Mouse (Mus musculus): Measurements from ENCODE around the gene Gm49711. TPM values are rescaled to one million over a fixed set of nuclear protein-coding genes. Genes with fewer than 3 reads are reported as not detected.
A peak's percentile ranks its signal among the peaks of the same experiment; 100 is the strongest.
"Not testable (repeated sequence)": the region's sequence is repeated elsewhere in the genome, so short reads cannot be mapped to it uniquely, and the experiment has no call there.

Gm49711 gene
- polyA plus RNA-seq, 1 experiment from 2014 or later: 0.32 TPM

GRCm38 (mm10) chr16:92089225-92089624, 31.1 kb downstream of the Gm49711 start:
- no peak overlapping the region for H3K4me3 ChIP-seq (ENCODE audit: low read length)
- H3K9ac ChIP-seq (ENCODE audit: low read depth, low read length): no peak overlapping the region
- H3K27me3 ChIP-seq (ENCODE audit: control insufficient read depth, insufficient read depth, low read length): no peaks in the 10 kb centered on the region
- no peak for ATAC-seq (ENCODE audit: low FRiP score, low TSS enrichment)
- H3K36me3 ChIP-seq (ENCODE audit: control insufficient read depth, insufficient read depth, low read length): no peaks in the 10 kb centered on the region
- H3K4me1 ChIP-seq (ENCODE audit: control insufficient read depth, insufficient read depth, low read length): no peaks in the 10 kb centered on the region
- H3K27ac ChIP-seq (ENCODE audit: low read depth, low read length): no peak overlapping the region
- H3K9me3 ChIP-seq (ENCODE audit: control insufficient read depth, low read length): no peaks in the 10 kb centered on the region
- 61% methylated on average over 3 of the region's 3 CpGs for WGBS
- no peak overlapping the region for H3K4me2 ChIP-seq (replicated peaks; ENCODE audit: low read depth, low read length)

GRCm38 (mm10) chr16:92091876-92092275, 33.8 kb downstream of the Gm49711 start:
- Histone ChIP-seq H3K9me3 (ENCODE audit: control insufficient read depth, low read length) (no peaks in the 10 kb centered on the region), H3K4me3 (ENCODE audit: low read length) (no peak overlapping the region), H3K4me2 (replicated peaks; ENCODE audit: low read depth, low read length) (no peak overlapping the region), H3K36me3 (ENCODE audit: control insufficient read depth, insufficient read depth, low read length) (no peaks in the 10 kb centered on the region), H3K27ac (ENCODE audit: low read depth, low read length) (no peak overlapping the region), H3K27me3 (ENCODE audit: control insufficient read depth, insufficient read depth, low read length) (no peaks in the 10 kb centered on the region), H3K4me1 (ENCODE audit: control insufficient read depth, insufficient read depth, low read length) (no peaks in the 10 kb centered on the region), H3K9ac (ENCODE audit: low read depth, low read length) (no peak overlapping the region)
- no peak for ATAC-seq (ENCODE audit: low FRiP score, low TSS enrichment)
- whole genome bisulfite sequencing: 65% methylated on average over 5 of the region's 5 CpGs

- Histone ChIP-seq H3K4me1 (ENCODE audit: control insufficient read depth, insufficient read depth, low read length) (no peaks in the 10 kb centered on the region), H3K9me3 (ENCODE audit: control insufficient read depth, low read length) (no peaks in the 10 kb centered on the region), H3K27me3 (ENCODE audit: control insufficient read depth, insufficient read depth, low read length) (no peaks in the 10 kb centered on the region), H3K36me3 (ENCODE audit: control insufficient read depth, insufficient read depth, low read length) (peaks cover 12% of the 10 kb centered on the region; the same call in 1 of the 2 replicates), H3K9ac (ENCODE audit: low read depth, low read length) (no peak overlapping the region), H3K4me2 (replicated peaks; ENCODE audit: low read depth, low read length) (no peak overlapping the region), H3K4me3 (ENCODE audit: low read length) (no peak overlapping the region), H3K27ac (ENCODE audit: low read depth, low read length) (no peak overlapping the region)
- ATAC-seq (ENCODE audit: low FRiP score, low TSS enrichment): no peak
- WGBS: 52% methylated on average over 10 of the region's 10 CpGs
Measured at GRCm38 (mm10) chr16:92098351-92099051, 40.4 kb downstream of the Gm49711 start.

GRCm38 (mm10) chr16:92099598-92099997, 41.5 kb downstream of the Gm49711 start:
- no peak overlapping the region for H3K9ac ChIP-seq (ENCODE audit: low read depth, low read length)
- H3K27me3 ChIP-seq (ENCODE audit: control insufficient read depth, insufficient read depth, low read length): no peaks in the 10 kb centered on the region
- no peak overlapping the region for H3K4me2 ChIP-seq (replicated peaks; ENCODE audit: low read depth, low read length)
- no peaks in the 10 kb centered on the region for H3K4me1 ChIP-seq (ENCODE audit: control insufficient read depth, insufficient read depth, low read length)
- H3K9me3 ChIP-seq (ENCODE audit: control insufficient read depth, low read length): no peaks in the 10 kb centered on the region
- H3K4me3 ChIP-seq (ENCODE audit: low read length): no peak overlapping the region
- 83% methylated on average over 16 of the region's 16 CpGs for WGBS
- no peak overlapping the region for H3K27ac ChIP-seq (ENCODE audit: low read depth, low read length)
- ATAC-seq (ENCODE audit: low FRiP score, low TSS enrichment): no peak
- peaks cover 12% of the 10 kb centered on the region; the same call in 1 of the 2 replicates for H3K36me3 ChIP-seq (ENCODE audit: control insufficient read depth, insufficient read depth, low read length)

GRCm38 (mm10) chr16:92100111-92100510, 42.0 kb downstream of the Gm49711 start:
- no peaks in the 10 kb centered on the region for H3K9me3 ChIP-seq (ENCODE audit: control insufficient read depth, low read length)
- no peak overlapping the region for H3K4me3 ChIP-seq (ENCODE audit: low read length)
- H3K27ac ChIP-seq (ENCODE audit: low read depth, low read length): no peak overlapping the region
- no peaks in the 10 kb centered on the region for H3K4me1 ChIP-seq (ENCODE audit: control insufficient read depth, insufficient read depth, low read length)
- H3K27me3 ChIP-seq (ENCODE audit: control insufficient read depth, insufficient read depth, low read length): no peaks in the 10 kb centered on the region
- no peak for ATAC-seq (ENCODE audit: low FRiP score, low TSS enrichment)
- WGBS: 69% methylated on average over 4 of the region's 4 CpGs
- peaks cover 12% of the 10 kb centered on the region; the same call in 1 of the 2 replicates for H3K36me3 ChIP-seq (ENCODE audit: control insufficient read depth, insufficient read depth, low read length)
- no peak overlapping the region for H3K9ac ChIP-seq (ENCODE audit: low read depth, low read length)
- H3K4me2 ChIP-seq (replicated peaks; ENCODE audit: low read depth, low read length): no peak overlapping the region

GRCm38 (mm10) chr16:92102115-92102514, 44.0 kb downstream of the Gm49711 start:
- H3K9ac ChIP-seq (ENCODE audit: low read depth, low read length): no peak overlapping the region
- H3K9me3 ChIP-seq (ENCODE audit: control insufficient read depth, low read length): no peaks in the 10 kb centered on the region
- WGBS: 65% methylated on average over 5 of the region's 5 CpGs
- no peak overlapping the region for H3K4me2 ChIP-seq (replicated peaks; ENCODE audit: low read depth, low read length)
- H3K4me3 ChIP-seq (ENCODE audit: low read length): no peak overlapping the region
- peaks cover 12% of the 10 kb centered on the region; the same call in 1 of the 2 replicates for H3K36me3 ChIP-seq (ENCODE audit: control insufficient read depth, insufficient read depth, low read length)
- H3K4me1 ChIP-seq (ENCODE audit: control insufficient read depth, insufficient read depth, low read length): no peaks in the 10 kb centered on the region
- ATAC-seq (ENCODE audit: low FRiP score, low TSS enrichment): no peak
- H3K27me3 ChIP-seq (ENCODE audit: control insufficient read depth, insufficient read depth, low read length): no peaks in the 10 kb centered on the region
- H3K27ac ChIP-seq (ENCODE audit: low read depth, low read length): no peak overlapping the region

GRCm38 (mm10) chr16:92102931-92103330, 44.8 kb downstream of the Gm49711 start:
- H3K9me3 ChIP-seq (ENCODE audit: control insufficient read depth, low read length); ATAC-seq (ENCODE audit: low FRiP score, low TSS enrichment); H3K27ac ChIP-seq (ENCODE audit: low read depth, low read length); H3K27me3 ChIP-seq (ENCODE audit: control insufficient read depth, insufficient read depth, low read length); H3K4me3 ChIP-seq (ENCODE audit: low read length); H3K4me2 ChIP-seq (replicated peaks; ENCODE audit: low read depth, low read length); H3K9ac ChIP-seq (ENCODE audit: low read depth, low read length); H3K4me1 ChIP-seq (ENCODE audit: control insufficient read depth, insufficient read depth, low read length): not testable (repeated sequence)
- WGBS: 96% methylated on average over 6 of the region's 7 CpGs
- H3K36me3 ChIP-seq (ENCODE audit: control insufficient read depth, insufficient read depth, low read length): peaks cover 12% of the 10 kb centered on the region; the same call in 1 of the 2 replicates

GRCm38 (mm10) chr16:92103572-92104331, 45.6 kb downstream of the Gm49711 start:
- Histone ChIP-seq H3K9ac (ENCODE audit: low read depth, low read length) (no peak overlapping the region), H3K36me3 (ENCODE audit: control insufficient read depth, insufficient read depth, low read length) (peaks cover 12% of the 10 kb centered on the region; the same call in 1 of the 2 replicates), H3K4me3 (ENCODE audit: low read length) (no peak overlapping the region), H3K4me2 (replicated peaks; ENCODE audit: low read depth, low read length) (no peak overlapping the region), H3K27me3 (ENCODE audit: control insufficient read depth, insufficient read depth, low read length) (no peaks in the 10 kb centered on the region), H3K9me3 (ENCODE audit: control insufficient read depth, low read length) (no peaks in the 10 kb centered on the region), H3K4me1 (ENCODE audit: control insufficient read depth, insufficient read depth, low read length) (no peaks in the 10 kb centered on the region), H3K27ac (ENCODE audit: low read depth, low read length) (no peak overlapping the region)
- 52% methylated on average over 9 of the region's 9 CpGs for WGBS
- peak; percentile 47; the same call in 1 of the 2 replicates for ATAC-seq (ENCODE audit: low FRiP score, low TSS enrichment)

GRCm38 (mm10) chr16:92104332-92104590, 46.1 kb downstream of the Gm49711 start:
- H3K4me2 ChIP-seq (replicated peaks; ENCODE audit: low read depth, low read length): no peak overlapping the region
- H3K27ac ChIP-seq (ENCODE audit: low read depth, low read length): no peak overlapping the region
- no peak for ATAC-seq (ENCODE audit: low FRiP score, low TSS enrichment)
- WGBS: 98% methylated on average over 2 of the region's 2 CpGs
- no peaks in the 10 kb centered on the region for H3K27me3 ChIP-seq (ENCODE audit: control insufficient read depth, insufficient read depth, low read length)
- no peaks in the 10 kb centered on the region for H3K9me3 ChIP-seq (ENCODE audit: control insufficient read depth, low read length)
- H3K4me3 ChIP-seq (ENCODE audit: low read length): no peak overlapping the region
- H3K9ac ChIP-seq (ENCODE audit: low read depth, low read length): no peak overlapping the region
- peaks cover 12% of the 10 kb centered on the region; the same call in 1 of the 2 replicates for H3K36me3 ChIP-seq (ENCODE audit: control insufficient read depth, insufficient read depth, low read length)
- H3K4me1 ChIP-seq (ENCODE audit: control insufficient read depth, insufficient read depth, low read length): no peaks in the 10 kb centered on the region

Measured in kidney, embryonic 14.5 days (tissue).